9 mouse cellular contexts compared by ENCODE assay signal in the genomic region with DNA sequence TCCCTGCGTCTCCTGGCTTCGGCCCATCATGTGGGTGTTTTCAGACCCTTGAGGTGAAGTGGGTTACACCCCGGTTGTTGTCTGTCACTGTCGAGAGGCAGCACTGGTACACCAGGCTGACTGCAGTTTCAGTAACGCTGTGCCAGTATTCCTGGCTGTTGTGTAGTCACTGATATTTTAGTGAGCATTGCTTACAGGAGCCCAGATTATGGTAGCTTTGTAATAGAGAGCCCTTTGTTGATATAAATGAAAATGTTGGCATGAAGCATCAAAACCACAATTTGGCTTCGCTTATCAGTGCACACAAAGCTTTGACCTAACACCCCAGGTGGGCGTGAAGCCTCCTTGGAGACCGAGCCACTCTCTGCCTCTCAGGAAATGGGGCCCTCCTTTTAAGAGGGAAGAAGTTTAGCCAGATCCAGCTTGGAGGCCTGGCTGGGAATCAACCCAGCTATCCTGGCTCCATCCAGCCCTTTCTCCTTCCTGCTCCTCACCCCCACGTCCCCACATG.
DNase-seq lines count a peak whose midpoint lies in the region; ATAC-seq and TF ChIP-seq lines count a peak whose summit lies in the region.
"Had no signal": no experiment of that assay in that cellular context is flagged by ENCODE, and none has a peak within 500 bp of the region (broad histone marks: within the 10 kb centered on the region; RNA-seq: fewer than 3 reads in every experiment).

No protein-coding gene starts in this region.

- no peak overlapping the region for H3K9ac ChIP-seq in kidney, embryonic 16.5 days (replicated peaks; ENCODE audit: low read length)
- no peak overlapping the region for H3K9ac ChIP-seq in heart, postnatal 0 days (replicated peaks; ENCODE audit: low read depth, low read length)

- peak overlapping the region; percentile 25; the same call in 1 of the 2 replicates for H3K27ac ChIP-seq in kidney, embryonic 16.5 days (ENCODE audit: low read length)
- peak overlapping the region; percentile 78 for H3K27ac ChIP-seq in heart, postnatal 0 days (ENCODE audit: low read depth)

- ATAC-seq in kidney, embryonic 16.5 days (ENCODE audit: low FRiP score, low TSS enrichment) = 0 out of 2 replicates have a peak, but pooled peaks have one; percentile 24
- ATAC-seq in common myeloid progenitor, adult 5-6 weeks (replicated peaks; ENCODE audit: low read depth, poor library complexity, severe bottlenecking) = peak; percentile 33
- peak; percentile 10; the same call in 1 of the 2 replicates for ATAC-seq in heart, postnatal 0 days (ENCODE audit: insufficient read depth, low read depth)
- ATAC-seq: inflammation-experienced regulatory T-cells, adult 6 months had no signal

- H3K4me3 ChIP-seq in kidney, embryonic 16.5 days (ENCODE audit: low read length) = no peak overlapping the region
- no peak overlapping the region for H3K4me3 ChIP-seq in heart, postnatal 0 days (ENCODE audit: low read depth, low read length)

- H3K4me1 ChIP-seq in kidney, embryonic 16.5 days (ENCODE audit: insufficient read depth, low read length) = peaks cover 20% of the 10 kb centered on the region
- peaks cover 12% of the 10 kb centered on the region for H3K4me1 ChIP-seq in heart, postnatal 0 days (ENCODE audit: control insufficient read depth, insufficient read depth)

- peaks cover 5% of the 10 kb centered on the region; the same call in 1 of the 2 replicates for H3K9me3 ChIP-seq in kidney, embryonic 16.5 days (ENCODE audit: low read length)
- H3K9me3 ChIP-seq in heart, postnatal 0 days (replicated peaks; ENCODE audit: control insufficient read depth, low read length) = peaks cover 3% of the 10 kb centered on the region; the same call in 1 of the 2 replicates

- TF ChIP-seq EP300 in heart, postnatal 0 days (IDR thresholded peaks at IDR 0.05; ENCODE audit: low read depth) = peak; percentile 71

- 60% methylated on average over 9 of the region's 9 CpGs for WGBS in kidney, embryonic 16.5 days
- WGBS in heart, postnatal 0 days = 46% methylated on average over 9 of the region's 9 CpGs

- no peak for DNase-seq in kidney, adult 8-10 months
- DNase-seq in heart, postnatal 0 days (ENCODE audit: low spot score) = no peak
- peak; percentile 48 to 77 for DNase-seq in lung, postnatal 4 days
- DNase-seq in spleen, adult 12 weeks (ENCODE audit: low spot score) = no peak
- DNase-seq in cerebellum, adult 9-11 months = no peak
- no peak for DNase-seq in embryo, embryonic 10 days (ENCODE audit: low spot score)

- H3K4me2 ChIP-seq in kidney, embryonic 16.5 days (replicated peaks; ENCODE audit: low read depth, low read length) = no peak overlapping the region
- no peak overlapping the region for H3K4me2 ChIP-seq in heart, postnatal 0 days (ENCODE audit: low read depth, low read length)

- H3K27me3 ChIP-seq in kidney, embryonic 16.5 days (ENCODE audit: insufficient read depth, low read length) = no peaks in the 10 kb centered on the region
- H3K27me3 ChIP-seq in heart, postnatal 0 days (ENCODE audit: control insufficient read depth, insufficient read depth, low read length) = no peaks in the 10 kb centered on the region

- TF ChIP-seq CTCF in heart, postnatal 0 days (IDR thresholded peaks at IDR 0.05; ENCODE audit: low read depth) = no peak

- no peaks in the 10 kb centered on the region for H3K36me3 ChIP-seq in kidney, embryonic 16.5 days (ENCODE audit: insufficient read depth, low read length)
- no peaks in the 10 kb centered on the region for H3K36me3 ChIP-seq in heart, postnatal 0 days (replicated peaks; ENCODE audit: control insufficient read depth, insufficient read depth, low read length)

Comparison
In these comparisons a context has a peak if more than half of its experiments do, and no peak if none do; other contexts are left out.
1. DNase-seq: peak in lung, postnatal 4 days (2 of 2); none in kidney, adult 8-10 months (0 of 2), heart, postnatal 0 days (single experiment), spleen, adult 12 weeks (single experiment), cerebellum, adult 9-11 months (single experiment) and embryo, embryonic 10 days (single experiment).
2. Peak in every context shown above with its lines, with median percentiles within 50 percentile points of each other: ATAC-seq.